Mouse (Mus musculus) liver, embryonic 16.5 days (tissue): ENCODE results near the gene Chid1. TPM values are rescaled to one million over a fixed set of nuclear protein-coding genes. Genes with fewer than 3 reads are reported as not detected.

Experiments used
- ATAC-seq: fragments of 200-750 bp; cut with Nextera tagmentation; 2 replicates; pipeline ENCODE4 v1.8.0; 2017; ENCODE audit warnings: low read depth, mild to moderate bottlenecking, moderate number of reproducible peaks, moderate library complexity
- H3K27ac ChIP-seq: fragments of 300-500 bp; sonication (generic); 2 replicates; pipeline ENCODE4 v1.5.1; 2014; ENCODE audit warnings: mild to moderate bottlenecking, low read length
- H3K27me3 ChIP-seq: fragments of 300-500 bp; sonication (generic); 2 replicates; pipeline ENCODE4 v1.6.1; 2014; ENCODE audit warnings: low read depth, low read length, mixed read lengths; ENCODE audit not compliant: control insufficient read depth, insufficient read depth
- H3K36me3 ChIP-seq: fragments of 300-500 bp; sonication (generic); 2 replicates; pipeline ENCODE4 v1.6.1; 2014; ENCODE audit warnings: mild to moderate bottlenecking; ENCODE audit not compliant: control insufficient read depth, insufficient read depth
- H3K4me1 ChIP-seq: fragments of 300-500 bp; sonication (generic); 2 replicates; pipeline ENCODE4 v1.6.1; 2014; ENCODE audit warnings: low read depth, low read length, mixed read lengths; ENCODE audit not compliant: control insufficient read depth
- H3K4me2 ChIP-seq: fragments of 300-500 bp; sonication (generic); 2 replicates; pipeline ENCODE4 v1.6.1; 2014; ENCODE audit warnings: low read depth, low read length, mixed read lengths
- H3K4me3 ChIP-seq: fragments of 300-500 bp; sonication (generic); 2 replicates; pipeline ENCODE4 v1.5.1; 2014; ENCODE audit warnings: low read depth, mild to moderate bottlenecking, low read length
- H3K9ac ChIP-seq: fragments of 300-500 bp; sonication (generic); 2 replicates; pipeline ENCODE4 v1.6.1; 2014; ENCODE audit warnings: low read depth, low read length
- H3K9me3 ChIP-seq: fragments of 300-500 bp; sonication (generic); replicated peaks from 2 replicates; pipeline ENCODE4 v1.6.1; 2016; ENCODE audit warnings: low read length; ENCODE audit not compliant: control insufficient read depth
- WGBS: fragments of 180-500 bp; shearing (Covaris S2); extraction: QIAGEN DNeasy Blood & Tissue Kit; methylation state at CpG from one replicate; pipeline ENCODE4 v1.1.7; 2014; ENCODE audit not compliant: insufficient replicate concordance; 5-methylcytosine and 5-hydroxymethylcytosine counted together
- polyA plus RNA-seq: library from polyadenylated mRNA; unstranded; fragments of >200 nt; fragmentation: Nextera tagmentation; extraction: Ambion mirVana; gene quantifications from 2 replicates; pipeline ENCODE4 v1.2.1, GENCODE M21; 2015

Chid1 gene
- polyA plus RNA-seq, 1 experiment from 2014 or later = 25.3 TPM

GRCm38 (mm10) chr7:141466607-141467148 lies 73.0 kb downstream of the Chid1 start:
- Histone ChIP-seq H3K36me3 (peaks cover 9% of the 10 kb centered on the region), H3K4me2 (peak overlapping the region; percentile 97), H3K9me3 (no peaks in the 10 kb centered on the region), H3K9ac (peak overlapping the region; percentile 85), H3K4me1 (peaks cover 37% of the 10 kb centered on the region), H3K27me3 (peaks cover 51% of the 10 kb centered on the region), H3K4me3 (peak overlapping the region; percentile 75), H3K27ac (0 out of 2 replicates have a peak overlapping the region, but pooled peaks have one; percentile 45)
- 57% methylated on average over 10 of the region's 10 CpGs for WGBS
- ATAC-seq = no peak

- H3K27ac ChIP-seq = no peak overlapping the region
- no peak overlapping the region for H3K4me2 ChIP-seq
- ATAC-seq = no peak
- no peak overlapping the region for H3K4me3 ChIP-seq
- peaks cover 57% of the 10 kb centered on the region for H3K27me3 ChIP-seq
- no peak overlapping the region for H3K9ac ChIP-seq
- H3K4me1 ChIP-seq = peaks cover 37% of the 10 kb centered on the region
- WGBS = 57% methylated on average over 7 of the region's 7 CpGs
- no peaks in the 10 kb centered on the region for H3K9me3 ChIP-seq
- peaks cover 7% of the 10 kb centered on the region for H3K36me3 ChIP-seq
Measured at GRCm38 (mm10) chr7:141466045-141466394, 73.6 kb downstream of the Chid1 start.

- no peaks in the 10 kb centered on the region for H3K9me3 ChIP-seq
- no peak overlapping the region for H3K4me3 ChIP-seq
- peaks cover 62% of the 10 kb centered on the region for H3K27me3 ChIP-seq
- peaks cover 5% of the 10 kb centered on the region for H3K36me3 ChIP-seq
- H3K27ac ChIP-seq = no peak overlapping the region
- H3K4me2 ChIP-seq = no peak overlapping the region
- ATAC-seq = no peak
- 50% methylated on average over 10 of the region's 10 CpGs for WGBS
- no peak overlapping the region for H3K9ac ChIP-seq
- H3K4me1 ChIP-seq = peaks cover 37% of the 10 kb centered on the region
Measured at GRCm38 (mm10) chr7:141465388-141466044, 74.1 kb downstream of the Chid1 start.

- no peaks in the 10 kb centered on the region for H3K36me3 ChIP-seq
- peak overlapping the region; percentile 19; the same call in 1 of the 2 replicates for H3K4me3 ChIP-seq
- WGBS = 10% methylated on average over 38 of the region's 38 CpGs
- H3K27ac ChIP-seq = no peak overlapping the region
- H3K27me3 ChIP-seq = peaks cover 66% of the 10 kb centered on the region
- no peak for ATAC-seq
- peak overlapping the region; percentile 4; the same call in 1 of the 2 replicates for H3K4me2 ChIP-seq
- H3K9ac ChIP-seq = peak overlapping the region; percentile 11; the same call in 1 of the 2 replicates
- H3K4me1 ChIP-seq = peaks cover 37% of the 10 kb centered on the region
- H3K9me3 ChIP-seq = no peaks in the 10 kb centered on the region
Measured at GRCm38 (mm10) chr7:141464603-141465201, 75.0 kb downstream of the Chid1 start.

GRCm38 (mm10) chr7:141463824-141464602 lies 75.6 kb downstream of the Chid1 start:
- 23% methylated on average over 12 of the region's 12 CpGs for WGBS
- Histone ChIP-seq H3K4me3 (peak overlapping the region; percentile 19; the same call in 1 of the 2 replicates), H3K27ac (no peak overlapping the region), H3K27me3 (peaks cover 71% of the 10 kb centered on the region), H3K9ac (no peak overlapping the region), H3K4me1 (peaks cover 32% of the 10 kb centered on the region), H3K36me3 (no peaks in the 10 kb centered on the region), H3K9me3 (no peaks in the 10 kb centered on the region), H3K4me2 (peak overlapping the region; percentile 4; the same call in 1 of the 2 replicates)
- no peak for ATAC-seq

- H3K4me3 ChIP-seq = peak overlapping the region; percentile 57
- no peaks in the 10 kb centered on the region for H3K36me3 ChIP-seq
- no peaks in the 10 kb centered on the region for H3K9me3 ChIP-seq
- no peak for ATAC-seq
- peak overlapping the region; percentile 68; the same call in 1 of the 2 replicates for H3K4me2 ChIP-seq
- no peak overlapping the region; the same call in 1 of the 2 replicates for H3K27ac ChIP-seq
- 21% methylated on average over 5 of the region's 5 CpGs for WGBS
- H3K4me1 ChIP-seq = peaks cover 24% of the 10 kb centered on the region
- no peak overlapping the region for H3K9ac ChIP-seq
- peaks cover 71% of the 10 kb centered on the region for H3K27me3 ChIP-seq
Measured at GRCm38 (mm10) chr7:141462333-141462821, 77.3 kb downstream of the Chid1 start.

GRCm38 (mm10) chr7:141461521-141462332 lies 77.9 kb downstream of the Chid1 start:
- no peaks in the 10 kb centered on the region for H3K9me3 ChIP-seq
- H3K27me3 ChIP-seq = peaks cover 71% of the 10 kb centered on the region
- no peak for ATAC-seq
- H3K9ac ChIP-seq = peak overlapping the region; percentile 28; the same call in 1 of the 2 replicates
- peak overlapping the region; percentile 68 for H3K4me2 ChIP-seq
- H3K27ac ChIP-seq = no peak overlapping the region
- WGBS = 3% methylated on average over 55 of the region's 59 CpGs
- H3K36me3 ChIP-seq = no peaks in the 10 kb centered on the region
- peaks cover 20% of the 10 kb centered on the region for H3K4me1 ChIP-seq
- H3K4me3 ChIP-seq = peak overlapping the region; percentile 57
